Mouse (Mus musculus): ENCODE results near the gene Lysmd4. TPM values are rescaled to one million over a fixed set of nuclear protein-coding genes. Genes with fewer than 3 reads are reported as not detected.

The Lysmd4 gene
- total and polyA plus RNA-seq, 3 experiments, result 4.0 to 12.0 (median 5.0) TPM

- Histone ChIP-seq H3K27ac (ENCODE audit: insufficient read depth, low read depth) (no peak overlapping the region), H3K27me3 (replicated peaks) (peaks cover 40% of the 10 kb centered on the region), H3K36me3 (replicated peaks in 1 of 2; ENCODE audit: control insufficient read depth in 1 of 2, insufficient read depth in 1 of 2, low read length in 1 of 2) (no peaks in the 10 kb centered on the region), H3K9me3 (replicated peaks; ENCODE audit: low read length) (no peaks in the 10 kb centered on the region), H3K4me1 (ENCODE audit: control insufficient read depth in 1 of 2, insufficient read depth in 2 of 2) (no peaks in the 10 kb centered on the region), H3K4me3 (replicated peaks in 1 of 3; ENCODE audit: low read depth in 2 of 3, low read length in 2 of 3, poor library complexity in 1 of 3) (no peak overlapping the region), H3K79me2 (replicated peaks; ENCODE audit: control insufficient read depth, extremely low read depth, insufficient read depth, poor library complexity, severe bottlenecking) (no peaks in the 10 kb centered on the region), H3K9ac (ENCODE audit: insufficient read depth, low read depth) (no peak overlapping the region), H3K4me2 (ENCODE audit: insufficient read depth, low read depth, poor library complexity, severe bottlenecking) (no peak overlapping the region)
- TF ChIP-seq MAX (IDR thresholded peaks at IDR 0.05; ENCODE audit: low read length), result no peak
- TF ChIP-seq GABPA (IDR thresholded peaks at IDR 0.05; ENCODE audit: insufficient replicate concordance, low read depth, low read length), result no peak
- TF ChIP-seq MYC (IDR thresholded peaks at IDR 0.05; ENCODE audit: low read depth, low read length), result no peak
- TF ChIP-seq TCF12 (IDR thresholded peaks at IDR 0.05; ENCODE audit: low read depth, low read length), result no peak
- TF ChIP-seq NELFE (IDR thresholded peaks at IDR 0.05; ENCODE audit: low read depth, low read length), result no peak
- TF ChIP-seq ZC3H11A (IDR thresholded peaks at IDR 0.05; ENCODE audit: low read depth, low read length), result no peak
- no peak for TF ChIP-seq EP300 (IDR thresholded peaks at IDR 0.05; ENCODE audit: low read length)
- no peak for TF ChIP-seq MEF2A (IDR thresholded peaks at IDR 0.05; ENCODE audit: borderline replicate concordance, low read depth, low read length)
- no peak for TF ChIP-seq KAT2A (IDR thresholded peaks at IDR 0.05; ENCODE audit: insufficient replicate concordance, low read length)
- TF ChIP-seq BHLHE40 (IDR thresholded peaks at IDR 0.05; ENCODE audit: low read depth, low read length), result no peak
- no peak for DNase-seq (ENCODE audit: extremely low read depth)
- dilution Hi-C loops (cut with MboI; ENCODE audit: extremely low pct_ligation_motif_present, extremely low pct_unique_long_range_greater_than_20kb, low sequenced_read_pairs), result no loop called here
- in situ Hi-C loops (cut with MboI; ENCODE audit: low pct_ligation_motif_present, low pct_unique_long_range_greater_than_20kb, low sequenced_read_pairs), result loop anchor here (25.0 kb wide), 1 partner anchor 374 kb away; the partner anchor contains the start of gene Adamts17
Measured at GRCm38 (mm10) chr7:67211341-67211740, 11.0 kb upstream of the Lysmd4 start.

- H3K4me1 ChIP-seq (ENCODE audit: control insufficient read depth in 1 of 2, insufficient read depth in 2 of 2), result peaks cover 0 to 6% of the 10 kb centered on the region in 2 experiments; a peak in 1 of 4 replicates
- TF ChIP-seq IRF4 (IDR thresholded peaks at IDR 0.05; ENCODE audit: low read depth, low read length), result no peak
- no peak for TF ChIP-seq UBTF (IDR thresholded peaks at IDR 0.05; ENCODE audit: low read depth, low read length)
- no peak for TF ChIP-seq NELFE (IDR thresholded peaks at IDR 0.05; ENCODE audit: low read depth, low read length)
- TF ChIP-seq CHD1 (IDR thresholded peaks at IDR 0.05; ENCODE audit: low read depth, low read length), result no peak
- no peak for TF ChIP-seq RCOR1 (conservative IDR thresholded peaks at IDR 0.05; ENCODE audit: low read depth, low read length)
- TF ChIP-seq ELF1 (IDR thresholded peaks at IDR 0.05; ENCODE audit: low read depth, low read length), result no peak
- TF ChIP-seq CHD2 (IDR thresholded peaks at IDR 0.05; ENCODE audit: low read length), result no peak
- TF ChIP-seq HCFC1 (IDR thresholded peaks at IDR 0.05; ENCODE audit: low read depth, low read length), result no peak
- TF ChIP-seq ETS1 (conservative IDR thresholded peaks at IDR 0.05; ENCODE audit: low read depth, low read length), result no peak
- no peak for TF ChIP-seq MXI1 (IDR thresholded peaks at IDR 0.05; ENCODE audit: low read depth, low read length)
- no peak for TF ChIP-seq MAZ (IDR thresholded peaks at IDR 0.05; ENCODE audit: low read depth, low read length)
- no peak for TF ChIP-seq CTCF (conservative IDR thresholded peaks at IDR 0.05 in 1 of 2, IDR thresholded peaks at IDR 0.05 in 1 of 2; ENCODE audit: low read depth in 2 of 2, low read length in 2 of 2)
- no peak for TF ChIP-seq USF1 (IDR thresholded peaks at IDR 0.05; ENCODE audit: low read depth, low read length)
- no peak for TF ChIP-seq USF2 (conservative IDR thresholded peaks at IDR 0.05; ENCODE audit: low read depth, low read length)
- TF ChIP-seq RAD21 (IDR thresholded peaks at IDR 0.05; ENCODE audit: low read depth, low read length), result no peak
- no peak for TF ChIP-seq MYC (IDR thresholded peaks at IDR 0.05; ENCODE audit: low read depth, low read length)
- no peak for TF ChIP-seq ZKSCAN1 (IDR thresholded peaks at IDR 0.05; ENCODE audit: borderline replicate concordance, low read depth, low read length)
- no peak for TF ChIP-seq JUND (conservative IDR thresholded peaks at IDR 0.05; ENCODE audit: low read depth, low read length)
- H3K79me2 ChIP-seq (replicated peaks; ENCODE audit: control insufficient read depth, extremely low read depth, insufficient read depth, poor library complexity, severe bottlenecking), result no peaks in the 10 kb centered on the region
- no peak for DNase-seq (ENCODE audit: extremely low read depth)
- H3K4me3 ChIP-seq (replicated peaks in 1 of 3; ENCODE audit: low read depth in 2 of 3, low read length in 2 of 3, poor library complexity in 1 of 3), result no peak overlapping the region
- peaks cover 39% of the 10 kb centered on the region for H3K27me3 ChIP-seq (replicated peaks)
- H3K4me2 ChIP-seq (ENCODE audit: insufficient read depth, low read depth, poor library complexity, severe bottlenecking), result no peak overlapping the region
- H3K9me3 ChIP-seq (replicated peaks; ENCODE audit: low read length), result no peaks in the 10 kb centered on the region
- H3K9ac ChIP-seq (ENCODE audit: insufficient read depth, low read depth), result no peak overlapping the region
- dilution Hi-C loops (cut with MboI; ENCODE audit: extremely low pct_ligation_motif_present, extremely low pct_unique_long_range_greater_than_20kb, low sequenced_read_pairs), result no loop called here
- H3K27ac ChIP-seq (ENCODE audit: insufficient read depth, low read depth), result no peak overlapping the region
- in situ Hi-C loops (cut with MboI; ENCODE audit: low pct_ligation_motif_present, low pct_unique_long_range_greater_than_20kb, low sequenced_read_pairs), result loop anchor here (25.0 kb wide), 1 partner anchor 375 kb away; the partner anchor contains the start of gene Adamts17
- no peaks in the 10 kb centered on the region for H3K36me3 ChIP-seq (replicated peaks in 1 of 2; ENCODE audit: control insufficient read depth in 1 of 2, insufficient read depth in 1 of 2, low read length in 1 of 2)
Measured at GRCm38 (mm10) chr7:67211971-67212370, 10.4 kb upstream of the Lysmd4 start.

Measured in CH12.LX (cell line).